Mouse (Mus musculus) heart, embryonic 15.5 days (tissue): ENCODE results near the gene Clint1. TPM values are rescaled to one million over a fixed set of nuclear protein-coding genes. Genes with fewer than 3 reads are reported as not detected.
A peak's percentile ranks its signal among the peaks of the same experiment; 100 is the strongest.
"Not testable (repeated sequence)": the region's sequence is repeated elsewhere in the genome, so short reads cannot be mapped to it uniquely, and the experiment has no call there.

ENCODE experiments used
- ATAC-seq: fragments of 200-750 bp; cut with Nextera tagmentation; replicated peaks from 2 replicates; pipeline ENCODE4 v1.8.0; 2017; ENCODE audit warnings: low read depth, moderate TSS enrichment; ENCODE audit not compliant: insufficient number of reproducible peaks, insufficient read depth, low FRiP score
- H3K27ac ChIP-seq: fragments of 300-500 bp; sonication (generic); 2 replicates; pipeline ENCODE4 v1.5.1; 2015; ENCODE audit warnings: mild to moderate bottlenecking, inconsistent platforms
- H3K27me3 ChIP-seq: fragments of 300-500 bp; sonication (generic); 2 replicates; pipeline ENCODE4 v1.6.1; 2015; ENCODE audit warnings: inconsistent platforms
- H3K36me3 ChIP-seq: fragments of 300-500 bp; sonication (generic); 2 replicates; pipeline ENCODE4 v1.6.1; 2015; ENCODE audit warnings: mild to moderate bottlenecking, inconsistent platforms
- H3K4me1 ChIP-seq: fragments of 300-500 bp; sonication (generic); replicated peaks from 2 replicates; pipeline ENCODE4 v1.6.1; 2015; ENCODE audit warnings: inconsistent platforms
- H3K4me2 ChIP-seq: fragments of 300-500 bp; sonication (generic); 2 replicates; pipeline ENCODE4 v1.6.1; 2015; ENCODE audit warnings: inconsistent platforms, mild to moderate bottlenecking, moderate library complexity
- H3K4me3 ChIP-seq: fragments of 300-500 bp; sonication (generic); 2 replicates; pipeline ENCODE4 v1.5.1; 2015; ENCODE audit warnings: mild to moderate bottlenecking, inconsistent platforms
- H3K9ac ChIP-seq: fragments of 300-500 bp; sonication (generic); 2 replicates; pipeline ENCODE4 v1.6.1; 2015; ENCODE audit warnings: mild to moderate bottlenecking, inconsistent platforms
- H3K9me3 ChIP-seq: fragments of 300-500 bp; sonication (generic); replicated peaks from 2 replicates; pipeline ENCODE4 v1.6.1; 2016; ENCODE audit warnings: inconsistent platforms
- WGBS: fragments of 180-500 bp; shearing (Covaris S2); methylation state at CpG from one replicate; pipeline ENCODE4 v1.1.7; 2015; ENCODE audit warnings: mixed read lengths; 5-methylcytosine and 5-hydroxymethylcytosine counted together
- polyA plus RNA-seq: library from polyadenylated mRNA; unstranded; fragments of >200 nt; fragmentation: Nextera tagmentation; extraction: Ambion mirVana; gene quantifications from 2 replicates; pipeline ENCODE4 v1.2.1, GENCODE M21; 2015

Gene Clint1
- polyA plus RNA-seq, 1 experiment from 2014 or later: 44.4 TPM

DNA sequence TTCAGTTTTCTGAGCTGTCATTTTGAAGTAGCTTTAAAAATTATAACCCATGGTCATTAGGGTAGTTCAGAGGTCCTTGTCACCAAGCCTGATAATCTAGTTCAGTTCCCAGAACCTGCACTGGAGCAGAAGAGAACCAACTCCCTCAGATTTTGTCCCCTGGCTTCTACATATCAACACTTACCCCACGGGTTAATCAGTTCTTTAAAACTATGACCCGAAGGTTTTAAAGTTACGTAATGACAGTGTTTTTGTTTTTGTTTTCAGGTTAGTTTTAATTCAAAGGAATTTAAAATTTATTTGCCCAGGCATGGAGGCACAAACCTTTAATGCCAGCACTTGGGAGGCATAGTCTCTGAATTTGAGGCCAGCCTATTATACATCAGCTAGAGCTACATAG is 12.6 kb downstream of the Clint1 start:
- WGBS: 76% methylated on average over 3 of the region's 3 CpGs
- H3K27ac ChIP-seq: no peak overlapping the region
- no peaks in the 10 kb centered on the region for H3K27me3 ChIP-seq
- no peaks in the 10 kb centered on the region for H3K9me3 ChIP-seq
- ATAC-seq: no peak
- H3K4me3 ChIP-seq: no peak overlapping the region
- H3K4me2 ChIP-seq: no peak overlapping the region
- H3K36me3 ChIP-seq: no peaks in the 10 kb centered on the region
- peaks cover 13% of the 10 kb centered on the region for H3K4me1 ChIP-seq
- H3K9ac ChIP-seq: no peak overlapping the region

DNA sequence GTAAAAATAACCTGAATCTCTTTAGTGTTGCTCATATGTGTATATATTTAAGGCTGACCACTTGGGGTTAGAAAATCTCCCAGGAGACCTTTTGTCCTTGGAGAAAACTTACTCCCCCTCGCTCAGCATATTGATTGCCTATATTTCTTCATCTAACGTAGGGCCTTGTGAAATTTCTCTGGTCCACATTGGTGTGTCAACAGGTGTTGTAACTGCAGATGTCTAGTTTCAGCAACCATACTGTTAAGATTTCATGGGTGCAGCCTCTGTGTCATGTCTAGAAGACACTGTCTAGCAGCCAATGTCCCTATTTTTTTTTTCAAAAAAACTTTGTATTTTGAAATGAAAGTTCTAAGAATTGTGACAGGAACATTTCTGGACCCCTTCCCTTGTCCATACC is 14.0 kb downstream of the Clint1 start:
- no peak overlapping the region for H3K9ac ChIP-seq
- 90% methylated on average over 2 of the region's 2 CpGs for WGBS
- ATAC-seq: no peak

DNA sequence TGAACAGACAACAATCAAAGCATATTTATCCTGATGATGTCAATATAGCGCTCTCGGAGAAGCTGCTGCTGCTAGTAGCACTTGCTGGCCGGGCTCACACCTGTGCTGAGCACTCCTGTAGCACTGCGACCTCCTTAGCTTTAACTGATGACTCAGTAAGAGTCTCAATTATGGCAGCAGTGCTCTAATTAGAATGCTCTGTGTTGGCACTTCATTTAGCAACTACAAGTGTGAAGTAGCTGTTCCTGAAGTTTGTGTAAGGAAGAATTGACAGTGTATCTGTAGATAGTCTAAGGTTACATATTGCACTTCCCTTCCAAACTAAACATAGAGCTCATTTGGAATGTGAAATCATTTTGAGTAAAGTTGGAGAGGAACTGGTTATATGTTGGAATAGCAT is 14.7 kb downstream of the Clint1 start:
- WGBS: 79% methylated on average over 4 of the region's 4 CpGs
- Histone ChIP-seq H3K9me3 (no peaks in the 10 kb centered on the region), H3K36me3 (no peaks in the 10 kb centered on the region), H3K27me3 (no peaks in the 10 kb centered on the region), H3K9ac (no peak overlapping the region), H3K4me3 (no peak overlapping the region), H3K4me2 (no peak overlapping the region), H3K27ac (no peak overlapping the region), H3K4me1 (peaks cover 5% of the 10 kb centered on the region)
- ATAC-seq: no peak

More for the DNA sequence above, 14.0 kb downstream of the Clint1 start:
- H3K9me3 ChIP-seq: no peaks in the 10 kb centered on the region
- H3K36me3 ChIP-seq: no peaks in the 10 kb centered on the region
- H3K27me3 ChIP-seq: no peaks in the 10 kb centered on the region
- no peak overlapping the region for H3K27ac ChIP-seq
- H3K4me2 ChIP-seq: no peak overlapping the region
- H3K4me3 ChIP-seq: no peak overlapping the region
- H3K4me1 ChIP-seq: peaks cover 9% of the 10 kb centered on the region

DNA sequence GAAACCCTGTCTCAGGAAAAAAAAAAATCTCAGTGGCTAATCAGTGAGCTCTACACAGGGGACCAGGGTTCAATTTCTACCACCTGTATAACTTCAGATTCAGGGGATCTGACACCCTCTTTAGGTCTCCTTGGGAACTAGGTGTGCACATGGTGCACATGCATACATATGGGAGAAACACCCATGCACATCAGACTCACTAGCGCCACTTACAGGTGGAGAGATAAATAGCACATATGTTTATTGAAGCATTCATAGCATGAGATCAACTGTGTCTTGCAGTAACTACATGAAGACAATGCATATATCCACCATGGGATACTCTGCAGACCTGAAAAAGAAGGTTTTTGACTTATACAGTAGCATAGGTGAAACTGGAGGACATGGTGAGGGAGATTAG is 21.8 kb downstream of the Clint1 start:
- Histone ChIP-seq H3K4me3 (no peak overlapping the region), H3K9ac (no peak overlapping the region), H3K9me3 (no peaks in the 10 kb centered on the region), H3K27ac (no peak overlapping the region), H3K36me3 (no peaks in the 10 kb centered on the region), H3K4me2 (no peak overlapping the region), H3K27me3 (no peaks in the 10 kb centered on the region), H3K4me1 (peaks cover 6% of the 10 kb centered on the region)
- 62% methylated on average over 1 of the region's 1 CpGs for WGBS
- ATAC-seq: no peak

DNA sequence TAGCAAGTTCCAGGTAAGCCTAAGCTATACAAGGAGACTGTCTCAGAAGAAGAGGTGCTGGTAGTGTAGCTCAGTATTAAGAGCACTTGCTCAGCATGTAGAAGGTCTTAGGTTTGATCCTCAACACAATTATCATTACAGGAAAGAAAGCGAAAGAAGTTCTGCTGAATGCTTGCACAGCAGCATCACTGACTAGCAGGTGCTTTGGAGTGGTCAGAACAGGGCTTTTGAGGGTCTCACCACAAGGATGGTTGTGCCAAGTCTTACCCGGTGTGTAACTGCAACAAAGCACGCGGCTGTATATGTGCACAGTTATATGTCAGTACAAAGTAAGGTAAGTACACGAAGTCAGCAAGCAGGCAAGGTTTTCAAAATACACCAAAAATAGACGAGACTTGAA is 22.4 kb downstream of the Clint1 start:
- Histone ChIP-seq H3K36me3 (no peaks in the 10 kb centered on the region), H3K4me2 (no peak overlapping the region), H3K4me1 (peaks cover 12% of the 10 kb centered on the region), H3K27me3 (no peaks in the 10 kb centered on the region), H3K27ac (no peak overlapping the region), H3K9me3 (no peaks in the 10 kb centered on the region), H3K9ac (no peak overlapping the region), H3K4me3 (no peak overlapping the region)
- no peak for ATAC-seq
- WGBS: 92% methylated on average over 6 of the region's 6 CpGs

DNA sequence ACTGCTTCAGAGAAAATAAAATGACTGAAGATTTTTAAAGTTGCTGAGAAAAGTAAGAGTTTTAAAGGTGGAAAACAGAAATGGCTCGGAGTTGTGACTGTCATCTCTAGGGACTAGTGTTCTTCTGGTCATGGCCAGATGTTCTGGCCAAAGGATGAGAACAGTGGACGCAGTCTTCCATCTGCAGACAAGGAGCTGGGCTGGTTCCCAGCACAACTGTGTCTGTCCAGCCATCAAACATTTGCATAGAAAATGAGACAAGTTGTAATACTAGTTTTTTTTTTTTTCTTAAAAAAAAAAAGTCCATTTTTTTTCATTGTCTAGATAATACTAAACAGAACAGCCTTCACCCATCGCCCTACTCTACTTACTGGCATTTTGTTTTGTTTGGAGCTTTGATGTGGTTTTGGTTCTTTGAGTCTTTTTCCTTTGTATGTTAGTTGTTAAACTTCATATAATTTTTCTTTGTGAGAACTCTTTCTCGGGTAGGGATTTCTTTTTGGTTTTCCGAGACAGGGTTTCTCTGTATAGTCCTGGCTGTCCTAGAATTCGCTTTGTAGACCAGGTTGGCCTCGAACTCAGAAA is 23.6 kb downstream of the Clint1 start:
- Histone ChIP-seq H3K27me3 (no peaks in the 10 kb centered on the region), H3K36me3 (no peaks in the 10 kb centered on the region), H3K27ac (no peak overlapping the region), H3K4me1 (peaks cover 23% of the 10 kb centered on the region), H3K9me3 (no peaks in the 10 kb centered on the region), H3K4me3 (no peak overlapping the region), H3K4me2 (no peak overlapping the region), H3K9ac (no peak overlapping the region)
- ATAC-seq: no peak
- WGBS: 88% methylated on average over 7 of the region's 7 CpGs

DNA sequence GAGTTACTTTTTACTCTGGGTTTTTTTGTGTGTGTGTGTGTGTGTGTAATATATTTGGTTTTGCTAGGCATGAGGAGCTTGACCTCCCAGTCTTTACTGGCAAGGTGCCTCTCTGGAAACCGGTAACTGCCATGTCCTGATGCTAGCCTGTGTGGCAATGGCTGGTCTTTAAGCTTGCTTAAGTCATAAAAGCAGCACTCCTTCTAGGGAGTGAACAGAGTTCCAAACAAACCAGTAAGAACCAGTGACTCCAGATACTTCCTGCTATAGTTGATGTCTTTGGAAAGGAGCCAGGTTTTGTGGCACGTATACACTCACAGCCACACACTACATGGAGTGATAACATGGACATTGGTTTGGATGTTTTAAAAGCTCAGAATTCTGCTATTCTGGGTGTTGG is 24.2 kb downstream of the Clint1 start:
- WGBS: 62% methylated on average over 2 of the region's 2 CpGs
- no peak overlapping the region for H3K9ac ChIP-seq
- H3K27ac ChIP-seq: no peak overlapping the region
- H3K9me3 ChIP-seq: no peaks in the 10 kb centered on the region
- no peak for ATAC-seq
- H3K4me3 ChIP-seq: no peak overlapping the region
- H3K4me2 ChIP-seq: no peak overlapping the region
- H3K27me3 ChIP-seq: no peaks in the 10 kb centered on the region
- peaks cover 29% of the 10 kb centered on the region for H3K4me1 ChIP-seq
- H3K36me3 ChIP-seq: no peaks in the 10 kb centered on the region

DNA sequence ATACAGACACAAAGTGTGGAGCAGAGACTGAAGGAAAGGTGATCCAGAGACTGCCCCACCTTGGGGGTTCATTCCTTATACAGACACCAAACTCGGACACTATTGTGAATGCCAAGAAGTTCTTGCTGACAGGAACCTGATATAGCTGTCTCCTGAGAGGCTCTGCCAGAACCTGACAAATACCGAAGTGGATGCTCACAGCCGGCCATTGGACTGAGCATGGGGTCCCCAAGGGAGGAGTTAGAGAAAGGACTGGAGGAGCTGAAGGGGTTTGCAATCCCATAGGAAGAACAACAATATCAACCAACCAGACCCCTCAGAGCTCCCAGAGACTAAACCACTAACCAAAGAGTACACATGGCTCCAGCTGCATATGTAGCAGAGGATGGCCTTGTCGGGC is 27.5 kb downstream of the Clint1 start:
- not testable (repeated sequence) for H3K27me3 ChIP-seq, H3K4me2 ChIP-seq, H3K9ac ChIP-seq, H3K4me3 ChIP-seq, H3K9me3 ChIP-seq, H3K36me3 ChIP-seq, ATAC-seq
- H3K27ac ChIP-seq: 0 out of 2 replicates have a peak overlapping the region, but pooled peaks have one; percentile 16
- H3K4me1 ChIP-seq: peaks cover 46% of the 10 kb centered on the region
- 45% methylated on average over 4 of the region's 4 CpGs for WGBS

DNA sequence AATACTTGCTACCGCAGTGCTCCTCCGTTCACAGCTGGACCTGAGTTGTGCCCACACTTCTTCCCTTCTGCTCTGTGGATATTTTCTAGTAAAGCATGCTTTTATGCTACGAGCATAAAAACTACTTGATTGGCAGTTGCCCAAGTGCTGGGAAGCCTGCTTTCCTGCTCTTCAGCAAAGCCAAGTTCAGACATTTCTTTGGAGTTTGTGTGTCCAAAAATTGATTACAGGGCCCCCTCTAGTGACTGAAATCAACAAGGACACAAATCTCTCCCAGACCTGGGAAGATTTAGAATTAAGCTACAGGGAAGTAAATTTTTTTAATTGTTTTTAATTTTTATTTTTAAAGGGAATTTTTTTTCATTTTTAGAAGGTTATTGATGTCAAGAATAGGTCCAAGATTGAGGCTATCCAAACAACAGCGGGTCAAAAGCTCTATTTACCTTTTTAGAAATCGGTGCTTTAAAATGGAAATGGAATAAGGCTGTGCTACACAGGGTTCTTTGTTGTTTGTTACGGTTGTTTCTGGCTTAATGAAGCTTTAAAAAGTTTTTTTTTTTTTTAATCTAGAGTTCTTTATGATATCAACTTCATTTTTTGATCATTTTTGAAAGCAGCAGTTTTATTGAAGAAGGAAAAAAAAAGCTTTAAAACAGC is 29.3 kb downstream of the Clint1 start:
- no peaks in the 10 kb centered on the region for H3K9me3 ChIP-seq
- 49% methylated on average over 6 of the region's 6 CpGs for WGBS
- peak overlapping the region; percentile 70 for H3K27ac ChIP-seq
- no peak overlapping the region for H3K9ac ChIP-seq
- no peaks in the 10 kb centered on the region for H3K27me3 ChIP-seq
- no peak overlapping the region for H3K4me3 ChIP-seq
- H3K4me2 ChIP-seq: no peak overlapping the region
- peaks cover 46% of the 10 kb centered on the region for H3K4me1 ChIP-seq
- peaks cover 6% of the 10 kb centered on the region; the same call in 1 of the 2 replicates for H3K36me3 ChIP-seq
- ATAC-seq: no peak

DNA sequence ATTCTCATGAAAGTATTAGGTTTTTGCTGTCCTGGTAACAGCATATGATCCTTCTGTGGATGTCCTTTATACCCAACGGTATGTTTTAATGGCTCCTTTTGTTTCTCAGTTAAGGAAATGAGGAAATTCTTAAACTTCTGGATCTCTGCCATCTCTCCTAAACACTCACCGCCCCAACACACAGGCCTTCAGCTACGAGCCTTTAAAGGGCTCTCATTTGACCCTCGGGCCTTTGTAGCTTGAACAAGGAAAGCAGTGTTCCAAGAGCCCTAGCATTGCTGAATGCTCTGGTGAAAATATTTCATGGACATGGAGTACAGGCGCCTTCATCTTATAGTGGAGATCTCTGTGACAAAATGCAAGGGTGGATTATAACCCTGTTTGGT is 29.8 kb downstream of the Clint1 start:
- H3K4me3 ChIP-seq: no peak overlapping the region
- H3K4me2 ChIP-seq: no peak overlapping the region
- peaks cover 46% of the 10 kb centered on the region for H3K4me1 ChIP-seq
- peaks cover 8% of the 10 kb centered on the region; the same call in 1 of the 2 replicates for H3K36me3 ChIP-seq
- H3K27me3 ChIP-seq: no peaks in the 10 kb centered on the region
- ATAC-seq: no peak; the same call in 1 of the 2 replicates
- peak overlapping the region; percentile 70 for H3K27ac ChIP-seq
- WGBS: 23% methylated on average over 5 of the region's 5 CpGs
- peak overlapping the region; percentile 36; the same call in 1 of the 2 replicates for H3K9ac ChIP-seq
- no peaks in the 10 kb centered on the region for H3K9me3 ChIP-seq

DNA sequence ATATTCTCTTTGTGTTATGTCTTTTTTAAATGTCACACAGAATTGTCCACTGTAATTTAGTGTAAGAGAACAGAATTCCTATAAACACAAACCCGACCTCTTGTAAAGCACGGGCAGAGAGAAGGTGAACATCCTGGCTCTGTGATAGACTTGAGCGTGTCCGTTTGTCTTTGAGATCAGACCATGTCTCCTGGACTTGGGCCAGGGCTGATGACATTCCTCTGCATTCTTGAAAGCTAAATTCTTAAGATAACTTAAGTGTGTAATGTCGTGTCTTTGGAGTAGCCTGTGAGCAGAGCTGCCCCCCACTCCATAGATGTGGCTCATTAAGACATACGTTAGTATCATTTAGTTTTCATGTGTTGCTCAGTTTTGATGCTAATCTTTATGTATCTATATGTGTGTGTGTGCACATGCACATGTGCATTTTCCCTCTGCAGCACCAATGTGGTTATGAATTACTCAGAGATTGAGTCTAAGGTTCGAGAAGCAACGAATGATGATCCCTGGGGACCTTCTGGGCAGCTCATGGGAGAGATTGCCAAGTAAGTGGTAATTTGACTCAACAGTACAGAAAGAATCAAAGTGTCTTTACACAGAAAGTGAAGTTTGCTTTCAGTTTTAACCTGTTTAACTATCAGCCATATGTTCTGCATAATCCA is 31.6 kb downstream of the Clint1 start:
- H3K27ac ChIP-seq: no peak overlapping the region
- H3K4me1 ChIP-seq: peaks cover 42% of the 10 kb centered on the region
- H3K9ac ChIP-seq: no peak overlapping the region
- no peak overlapping the region for H3K4me3 ChIP-seq
- peak overlapping the region; percentile 28; the same call in 1 of the 2 replicates for H3K4me2 ChIP-seq
- 20% methylated on average over 8 of the region's 8 CpGs for WGBS
- H3K27me3 ChIP-seq: no peaks in the 10 kb centered on the region
- peaks cover 8% of the 10 kb centered on the region; the same call in 1 of the 2 replicates for H3K36me3 ChIP-seq
- no peaks in the 10 kb centered on the region for H3K9me3 ChIP-seq
- no peak for ATAC-seq
